In the genomic region with DNA sequence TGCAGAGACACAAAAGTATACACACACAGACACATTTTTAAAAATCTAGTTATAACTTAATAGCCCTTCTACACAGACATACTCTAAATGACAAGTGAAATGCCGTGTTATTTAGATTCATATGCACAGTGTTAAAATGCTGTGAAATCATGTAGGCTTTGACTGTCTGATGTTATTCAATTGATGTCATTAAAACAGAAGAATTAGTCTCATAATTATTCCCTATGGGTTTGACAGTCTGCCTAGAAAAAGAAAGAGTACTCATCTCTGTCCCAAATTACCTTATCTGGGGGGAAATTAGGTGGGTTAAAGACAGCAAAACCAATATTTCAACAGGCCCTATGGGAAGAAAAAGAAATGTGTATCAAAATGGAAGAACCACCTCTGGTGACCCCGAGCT, we compare ENCODE assay signal across 11 mouse cellular contexts.
"Had no signal": no experiment of that assay in that cellular context is flagged by ENCODE, and none has a peak within 500 bp of the region (broad histone marks: within the 10 kb centered on the region; RNA-seq: fewer than 3 reads in every experiment).

No protein-coding gene starts in this region.

- H3K4me3 ChIP-seq: layer of hippocampus, adult 2 months; limb, embryonic 12.5 days; stomach, embryonic 15.5 days had no signal

- H3K27ac ChIP-seq: layer of hippocampus, adult 2 months; limb, embryonic 12.5 days; liver, embryonic 14.5 days; stomach, embryonic 15.5 days had no signal

- H3K4me2 ChIP-seq: limb, embryonic 12.5 days; stomach, embryonic 15.5 days had no signal

- H3K9me3 ChIP-seq: limb, embryonic 12.5 days; stomach, embryonic 15.5 days had no signal

- H3K36me3 ChIP-seq: stomach, embryonic 15.5 days had no signal

- H3K27me3 ChIP-seq: limb, embryonic 12.5 days; stomach, embryonic 15.5 days had no signal

- H3K9ac ChIP-seq: limb, embryonic 12.5 days; liver, embryonic 14.5 days; stomach, embryonic 15.5 days had no signal

- H3K4me1 ChIP-seq: stomach, embryonic 15.5 days had no signal

- DNase-seq: kidney, postnatal 10 days; kidney, postnatal 4 days; lung, adult 18-20 months; midbrain, embryonic 14.5 days; retina, postnatal 1 day; thymus, adult 2 months; thymus, postnatal 25 days had no signal
